Mouse (Mus musculus) stomach, postnatal 0 days (tissue): ENCODE measurements around the gene Grb7.

Experiments
- CTCF ChIP-seq: IDR thresholded peaks from 2 replicates; pipeline ENCODE4 v1.5.1; 2016; ENCODE audit warnings: antibody characterized with exemption, low read depth, mild to moderate bottlenecking, moderate library complexity
- EP300 ChIP-seq: optimal IDR thresholded peaks from 2 replicates; pipeline ENCODE3; 2016; ENCODE audit warnings: antibody characterized with exemption

- TF ChIP-seq CTCF (no peak), EP300 (no peak)
These were observed 39.6 kb downstream of the Grb7 start for GRCm38 (mm10) chr11:98485749-98486148.
